ENCODE assay signal across 27 mouse cellular contexts in the genomic region with DNA sequence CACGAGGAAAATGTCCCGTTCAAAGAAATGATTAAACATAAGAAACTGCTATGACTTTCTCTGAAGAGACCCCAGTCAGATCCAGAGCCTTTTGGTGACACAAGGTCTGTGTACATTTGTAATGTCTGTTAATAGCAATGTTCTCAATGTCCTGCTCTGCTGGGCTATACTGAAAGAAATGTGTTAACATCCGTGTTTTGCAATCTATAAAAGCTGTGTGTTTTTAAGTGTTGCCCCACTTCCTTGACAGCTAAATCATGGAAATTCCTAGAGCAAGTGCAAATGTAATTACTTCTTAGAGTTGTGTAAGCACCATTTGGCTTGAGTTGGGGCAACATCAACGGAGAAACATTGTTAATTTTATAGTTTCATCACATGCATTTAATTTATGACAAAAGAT. TPM values are rescaled to one million over a fixed set of nuclear protein-coding genes. Genes with fewer than 3 reads are reported as not detected.
"Had no signal": no experiment of that assay in that cellular context is flagged by ENCODE, and none has a peak within 500 bp of the region (broad histone marks: within the 10 kb centered on the region; RNA-seq: fewer than 3 reads in every experiment).

No protein-coding gene starts in this region.

- ATAC-seq: hindbrain, embryonic 16.5 days; inflammation-experienced regulatory T-cells, adult 6 months; intestine, embryonic 15.5 days; intestine, postnatal 0 days had no signal

- H3K4me2 ChIP-seq: heart, embryonic 12.5 days; hindbrain, embryonic 12.5 days; hindbrain, embryonic 14.5 days; intestine, embryonic 15.5 days; limb, embryonic 12.5 days; liver, embryonic 11.5 days had no signal

- H3K9ac ChIP-seq: heart, embryonic 12.5 days; hindbrain, embryonic 12.5 days; hindbrain, embryonic 14.5 days; intestine, embryonic 15.5 days; limb, embryonic 12.5 days had no signal

- H3K4me3 ChIP-seq: gastrocnemius, adult 2 months; heart, adult 2 months; heart, embryonic 10.5 days; heart, embryonic 12.5 days; hindbrain, embryonic 10.5 days; hindbrain, embryonic 12.5 days; intestine, embryonic 15.5 days; layer of hippocampus, adult 2 months; left cerebral cortex, adult 2 months; limb, embryonic 10.5 days; limb, embryonic 12.5 days had no signal

- H3K9me3 ChIP-seq: heart, embryonic 10.5 days; heart, embryonic 12.5 days; hindbrain, embryonic 10.5 days; hindbrain, embryonic 12.5 days; intestine, embryonic 15.5 days; limb, embryonic 10.5 days; limb, embryonic 12.5 days had no signal

- H3K27ac ChIP-seq: gastrocnemius, adult 2 months; heart, adult 2 months; heart, embryonic 10.5 days; hindbrain, embryonic 10.5 days; hindbrain, embryonic 12.5 days; hindbrain, embryonic 14.5 days; intestine, embryonic 15.5 days; layer of hippocampus, adult 2 months; left cerebral cortex, adult 2 months; limb, embryonic 10.5 days; limb, embryonic 12.5 days had no signal

- H3K27me3 ChIP-seq: heart, embryonic 12.5 days; hindbrain, embryonic 12.5 days; intestine, embryonic 15.5 days; limb, embryonic 12.5 days had no signal

- DNase-seq: gastrocnemius, adult 2 months; gastrocnemius, postnatal 10 days; gastrocnemius, postnatal 25 days; heart, adult 11 months; heart, adult 2 months; heart, postnatal 10 days; heart, postnatal 4 days; kidney, adult 18-20 months; kidney, adult 8-10 months; kidney, postnatal 10 days; kidney, postnatal 25 days; kidney, postnatal 4 days; liver had no signal

- H3K4me1 ChIP-seq: heart, embryonic 10.5 days; heart, embryonic 12.5 days; hindbrain, embryonic 10.5 days; hindbrain, embryonic 12.5 days; intestine, embryonic 15.5 days; limb, embryonic 10.5 days; limb, embryonic 12.5 days had no signal

- H3K36me3 ChIP-seq: heart, embryonic 10.5 days; heart, embryonic 12.5 days; hindbrain, embryonic 10.5 days; hindbrain, embryonic 12.5 days; intestine, embryonic 15.5 days; limb, embryonic 10.5 days; limb, embryonic 12.5 days had no signal

RNA-seq across cellular contexts. Expression of gene Mmrn1, which starts 42.2 kb away (rescaled TPM):
- total RNA-seq: layer of hippocampus, adult 2 months had no signal
- polyA plus RNA-seq: inflammation-experienced regulatory T-cells, adult 6 months had no signal
